Mouse (Mus musculus) brain, embryonic 18.5 days (tissue): ENCODE data around the gene Cfap299.

Source experiments
- DNase-seq: peaks from one replicate; pipeline ENCODE4 v3.0.0-alpha.2; 2012; ENCODE audit warnings: low read depth, low spot score

Cfap299 gene

GRCm38 (mm10) chr5:98376058-98376798, 47.1 kb downstream of the Cfap299 start:
- no peak for DNase-seq

DNA sequence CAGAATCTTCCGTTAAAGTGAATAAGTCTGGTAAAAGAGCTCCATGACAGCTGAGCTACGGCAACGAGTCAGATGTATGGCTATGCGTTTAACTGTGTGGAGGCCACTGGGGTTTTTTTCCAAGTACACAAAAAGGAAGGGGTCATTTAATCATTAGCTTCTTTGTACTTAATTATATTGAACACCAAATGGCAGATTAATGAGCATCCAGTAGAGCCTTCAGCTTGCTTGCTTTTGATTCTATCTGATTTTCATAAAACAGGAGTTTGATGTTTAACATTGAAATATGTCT, 47.6 kb downstream of the Cfap299 start:
- DNase-seq = no peak

GRCm38 (mm10) chr5:98380360-98380759, 51.3 kb downstream of the Cfap299 start:
- no peak for DNase-seq

- DNase-seq = no peak
Observed at GRCm38 (mm10) chr5:98387054-98387453, 58.0 kb downstream of the Cfap299 start.

GRCm38 (mm10) chr5:98402165-98402564, 73.1 kb downstream of the Cfap299 start:
- no peak for DNase-seq

- DNase-seq = no peak
Observed at GRCm38 (mm10) chr5:98410060-98410459, 81.0 kb downstream of the Cfap299 start.

DNA sequence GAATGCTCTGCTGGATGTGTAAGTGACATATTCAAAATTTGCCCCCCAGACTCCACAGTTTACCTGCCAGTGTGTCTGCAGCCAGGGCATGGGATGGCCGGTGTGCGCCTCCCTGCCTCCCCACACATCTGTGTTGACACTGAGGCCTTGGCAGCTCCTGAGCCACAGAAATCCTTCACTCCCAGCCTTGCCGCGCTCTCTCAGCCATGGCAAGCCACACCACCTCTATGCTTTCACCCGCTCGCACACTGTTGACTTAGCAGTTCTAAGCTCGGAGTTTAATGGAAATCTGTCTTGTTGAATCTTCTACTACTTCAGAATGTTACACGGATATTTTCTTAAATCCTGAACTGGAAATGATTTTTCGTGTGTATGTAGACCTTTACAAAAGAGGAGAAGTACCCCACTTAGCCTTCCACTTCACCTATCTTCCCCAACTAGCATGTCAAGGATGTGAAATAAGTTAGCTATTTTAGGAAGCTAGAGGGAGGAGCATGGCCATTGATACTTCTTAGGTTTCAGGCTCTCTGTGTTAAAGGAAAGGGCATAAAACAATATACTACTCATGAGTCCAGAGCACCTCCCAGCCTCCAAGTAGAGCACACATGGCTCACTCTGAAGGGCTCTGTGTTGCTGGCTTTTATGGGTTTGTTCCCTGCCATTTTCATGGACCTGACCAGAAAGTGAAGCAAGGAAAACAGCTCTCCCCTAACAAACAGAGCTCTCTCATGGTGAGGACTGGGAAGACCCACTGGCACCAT, 87.5 kb downstream of the Cfap299 start:
- no peak for DNase-seq

- no peak for DNase-seq
Observed at GRCm38 (mm10) chr5:98424965-98425364, 95.9 kb downstream of the Cfap299 start.

DNA sequence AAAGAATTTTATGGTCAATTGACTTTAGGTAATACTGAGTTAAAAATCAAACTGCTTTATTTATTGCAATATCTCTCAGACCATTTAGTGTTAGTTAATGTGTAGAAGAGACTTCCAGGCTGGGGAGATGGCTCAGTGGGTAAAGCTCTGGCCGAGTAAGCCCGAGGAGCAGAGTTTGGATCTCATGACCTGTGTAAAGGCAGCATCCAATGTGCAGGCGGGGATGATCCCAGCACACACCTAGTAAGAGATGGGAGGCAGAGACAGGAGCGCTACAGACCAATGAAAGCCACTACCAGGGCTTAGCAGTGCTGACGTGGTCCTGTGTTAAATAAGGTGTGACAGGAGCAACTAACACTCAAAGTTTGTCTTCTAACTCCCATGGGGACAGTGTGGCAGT, 97.0 kb downstream of the Cfap299 start:
- DNase-seq = no peak

GRCm38 (mm10) chr5:98430060-98430459, 101.0 kb downstream of the Cfap299 start:
- no peak for DNase-seq

DNA sequence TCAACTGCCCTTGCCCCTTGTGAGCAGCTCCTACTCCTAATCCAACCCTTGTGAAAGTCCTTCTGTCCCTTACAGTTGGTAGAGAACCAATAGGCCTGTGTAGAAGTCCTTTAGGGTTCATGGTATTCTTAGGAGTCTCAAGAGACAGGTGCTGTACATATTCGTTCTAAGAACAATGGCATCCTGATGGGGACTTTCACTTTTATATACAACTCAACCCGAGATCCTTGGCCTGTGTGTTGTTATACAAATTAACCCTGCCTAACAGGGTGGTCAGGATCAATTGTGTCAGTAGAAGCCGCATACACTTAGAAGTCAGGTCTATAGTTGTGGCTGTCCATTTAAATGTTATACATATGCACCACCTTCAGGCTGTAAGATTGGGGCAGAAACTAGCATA, 109.6 kb downstream of the Cfap299 start:
- no peak for DNase-seq

DNA sequence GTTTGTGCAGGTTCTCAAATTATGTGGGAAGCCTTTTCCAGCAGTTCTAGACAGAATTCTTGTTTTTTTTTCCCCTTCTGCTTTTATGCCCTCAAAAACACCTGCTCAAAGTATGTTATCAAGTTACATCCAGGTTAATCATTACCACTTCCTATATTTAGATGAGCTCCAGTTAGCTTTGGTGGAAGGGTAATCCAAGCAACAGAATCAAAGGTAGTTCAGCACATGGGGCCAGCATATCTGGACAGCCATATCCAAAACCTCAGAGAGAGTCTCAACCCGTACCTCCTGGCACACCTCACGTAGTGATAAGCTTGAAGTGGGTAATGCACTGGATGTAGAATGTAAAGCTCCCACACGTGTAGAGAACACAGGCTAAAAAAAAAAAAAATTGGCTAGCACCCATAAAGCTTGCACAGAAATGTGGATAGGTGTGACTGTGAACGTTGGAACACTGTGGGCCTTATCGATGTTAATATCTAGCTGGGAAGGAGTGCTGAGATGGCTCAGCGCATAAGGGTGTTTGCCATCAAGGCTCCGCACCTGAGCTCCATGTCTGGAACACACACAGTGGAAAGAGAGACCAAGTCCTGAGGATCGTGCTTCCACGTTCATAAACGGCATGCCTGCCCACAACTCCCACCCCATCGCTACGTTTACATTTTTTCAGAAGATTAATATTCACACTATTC, 117.8 kb downstream of the Cfap299 start:
- no peak for DNase-seq

GRCm38 (mm10) chr5:98449873-98450272, 120.8 kb downstream of the Cfap299 start:
- DNase-seq = no peak

DNA sequence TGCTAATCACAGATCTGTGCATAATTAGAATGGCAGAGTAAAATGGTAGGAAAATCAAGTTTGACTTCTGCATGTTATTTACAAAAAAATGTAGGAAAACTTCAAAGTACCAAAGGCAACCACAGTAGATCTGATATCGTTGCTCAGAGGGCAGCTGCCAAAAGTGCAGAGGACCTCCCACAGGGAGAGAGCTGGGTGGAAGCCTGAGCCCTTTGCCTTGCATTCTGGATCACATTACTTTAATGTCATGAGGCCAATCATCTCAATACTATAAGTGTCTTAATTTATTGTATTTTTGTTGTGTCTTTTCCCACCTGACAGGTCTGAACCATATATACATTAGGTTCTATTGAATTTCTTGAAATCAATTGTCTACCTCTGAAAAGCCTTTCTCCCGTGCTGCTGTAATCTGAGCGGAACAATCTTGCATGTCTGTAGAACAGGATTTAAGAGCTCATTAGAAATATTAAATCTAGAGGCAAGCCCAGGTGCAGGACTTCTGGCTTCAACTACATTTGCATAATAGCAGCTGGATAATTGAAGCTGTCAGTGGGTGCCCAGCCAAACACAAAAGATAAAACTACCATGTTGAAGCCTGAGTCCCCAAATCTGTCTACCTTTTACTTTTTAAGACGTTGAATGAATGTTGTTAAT, 137.9 kb downstream of the Cfap299 start:
- no peak for DNase-seq

DNA sequence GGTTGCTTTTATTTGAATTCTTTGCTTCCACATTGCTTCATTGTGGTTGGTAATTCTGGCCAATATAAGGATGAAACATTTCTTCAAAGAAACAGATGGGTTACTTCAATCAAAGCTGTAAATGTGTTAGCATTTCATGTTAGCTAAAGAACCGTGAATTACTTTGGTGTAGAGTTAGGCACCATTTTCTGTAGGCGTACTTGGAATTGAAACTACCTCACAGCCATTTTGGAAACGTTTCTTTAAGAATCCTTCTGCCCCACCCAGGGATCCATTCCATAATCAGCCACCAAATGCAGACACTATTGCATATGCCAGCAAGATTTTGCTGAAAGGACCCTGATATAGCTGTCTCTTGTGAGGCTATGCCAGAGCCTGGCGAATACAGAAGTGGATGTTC, 140.9 kb downstream of the Cfap299 start:
- peak; percentile 8 for DNase-seq

DNA sequence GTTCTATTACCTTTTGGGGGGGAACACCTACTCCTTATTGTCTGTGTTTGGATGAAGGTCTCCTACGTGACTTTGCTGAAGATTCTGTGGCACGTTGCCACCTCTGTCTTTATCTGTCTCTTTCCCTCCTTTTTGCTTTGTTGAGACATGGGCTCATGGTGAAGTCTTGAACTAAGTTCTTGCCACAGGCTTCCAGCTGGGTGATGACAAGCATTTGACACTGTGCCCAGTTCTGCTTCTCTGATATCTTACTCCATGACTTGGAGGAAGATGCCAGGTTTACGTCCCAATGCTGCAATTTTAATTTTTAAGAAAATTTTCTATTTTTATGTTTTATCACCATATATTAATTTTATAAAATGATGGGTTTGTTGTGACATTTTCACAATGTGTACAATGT, 147.4 kb downstream of the Cfap299 start:
- no peak for DNase-seq

DNA sequence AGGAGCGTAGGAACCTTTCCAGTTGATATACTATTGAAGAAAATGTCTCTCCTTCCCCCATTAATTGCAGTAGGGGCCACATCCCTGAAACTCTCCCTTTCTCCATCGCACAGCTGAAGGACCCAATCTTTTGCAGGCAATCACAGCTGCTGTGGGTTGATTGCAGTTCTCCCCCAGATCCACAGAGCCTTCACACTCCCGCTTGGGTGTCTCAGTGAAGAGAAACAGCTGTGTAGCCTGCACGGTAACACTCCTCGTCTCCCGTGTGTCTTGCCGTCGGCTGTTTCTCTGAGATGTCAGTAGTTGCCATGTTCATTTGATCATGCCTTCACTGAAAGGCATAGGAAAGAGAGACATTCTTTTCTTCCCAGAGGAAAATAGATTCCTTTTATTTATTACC, 148.2 kb downstream of the Cfap299 start:
- DNase-seq = no peak

GRCm38 (mm10) chr5:98483507-98483906, 154.4 kb downstream of the Cfap299 start:
- DNase-seq = no peak

GRCm38 (mm10) chr5:98485189-98485588, 156.1 kb downstream of the Cfap299 start:
- DNase-seq = no peak

DNA sequence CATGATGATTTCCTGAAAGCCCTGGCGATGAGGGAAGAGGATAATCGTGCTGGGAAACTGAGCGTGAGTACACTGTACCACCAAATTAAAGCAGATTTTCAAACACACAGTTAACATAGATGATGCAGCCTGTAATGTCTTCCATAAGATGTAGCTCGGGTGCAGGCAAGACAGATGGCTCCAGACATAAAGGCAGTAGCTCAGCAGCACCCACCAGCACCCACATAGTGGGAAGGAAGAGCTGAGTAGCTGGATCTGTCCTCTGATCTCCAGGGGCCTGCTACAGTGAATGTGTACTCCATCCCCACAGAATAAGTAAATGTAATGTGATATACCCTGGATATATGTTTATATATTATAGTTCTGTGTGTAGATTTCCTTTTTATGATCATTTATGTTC, 169.2 kb downstream of the Cfap299 start:
- DNase-seq = no peak

DNA sequence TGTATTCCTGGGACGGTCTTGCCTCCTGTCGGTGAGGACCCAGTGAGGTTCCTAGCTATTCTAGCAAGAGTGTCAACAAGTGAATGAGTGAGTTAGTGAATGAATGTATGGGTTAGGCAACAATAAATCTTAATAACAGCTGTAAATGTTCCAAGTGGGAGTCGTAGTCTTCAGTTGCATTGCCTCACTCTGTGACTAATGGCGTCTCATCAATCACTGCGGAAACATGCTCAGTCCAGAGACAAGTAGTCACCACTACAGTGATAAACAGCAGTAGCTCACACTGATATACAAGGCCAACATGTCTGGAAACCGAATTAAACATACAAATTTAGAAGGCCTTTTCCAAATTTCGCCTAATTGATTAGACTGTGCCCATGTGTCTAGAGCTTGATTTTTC, 187.1 kb downstream of the Cfap299 start:
- DNase-seq = no peak

- DNase-seq = no peak
Observed at GRCm38 (mm10) chr5:98520118-98520517, 191.0 kb downstream of the Cfap299 start.
